Mouse (Mus musculus) midbrain, embryonic 16.5 days (tissue): Measurements from ENCODE around the gene Pik3r5. TPM values are rescaled to one million over a fixed set of nuclear protein-coding genes. Genes with fewer than 3 reads are reported as not detected.

Experiments used
- ATAC-seq: fragments of 200-750 bp; cut with Nextera tagmentation; 2 replicates; pipeline ENCODE4 v1.8.0; 2017; ENCODE audit warnings: moderate TSS enrichment
- H3K27ac ChIP-seq: fragments of 300-500 bp; sonication (generic); 2 replicates; pipeline ENCODE4 v1.5.1; 2014; ENCODE audit warnings: mild to moderate bottlenecking, low read length, mixed read lengths
- H3K27me3 ChIP-seq: fragments of 300-500 bp; sonication (generic); 2 replicates; pipeline ENCODE4 v1.6.1; 2014; ENCODE audit warnings: low read depth, low read length, mixed read lengths; ENCODE audit not compliant: control insufficient read depth, insufficient read depth
- H3K36me3 ChIP-seq: fragments of 300-500 bp; sonication (generic); 2 replicates; pipeline ENCODE4 v1.6.1; 2014; ENCODE audit warnings: mild to moderate bottlenecking, low read length, moderate library complexity, mixed read lengths; ENCODE audit not compliant: control insufficient read depth, insufficient read depth
- H3K4me1 ChIP-seq: fragments of 300-500 bp; sonication (generic); 2 replicates; pipeline ENCODE4 v1.6.1; 2014; ENCODE audit warnings: mild to moderate bottlenecking, low read length, mixed read lengths; ENCODE audit not compliant: control insufficient read depth, insufficient read depth
- H3K4me2 ChIP-seq: fragments of 300-500 bp; sonication (generic); 2 replicates; pipeline ENCODE4 v1.6.1; 2014; ENCODE audit warnings: mild to moderate bottlenecking, low read length, mixed read lengths
- H3K4me3 ChIP-seq: fragments of 300-500 bp; sonication (generic); 2 replicates; pipeline ENCODE4 v1.5.1; 2014; ENCODE audit warnings: low read depth, mild to moderate bottlenecking, low read length, moderate library complexity, mixed read lengths
- H3K9ac ChIP-seq: fragments of 300-500 bp; sonication (generic); 2 replicates; pipeline ENCODE4 v1.6.1; 2014; ENCODE audit warnings: low read depth, low read length, mixed read lengths
- H3K9me3 ChIP-seq: fragments of 300-500 bp; sonication (generic); replicated peaks from 2 replicates; pipeline ENCODE4 v1.6.1; 2014; ENCODE audit warnings: mild to moderate bottlenecking, low read length, mixed read lengths; ENCODE audit not compliant: control insufficient read depth, poor library complexity, severe bottlenecking
- WGBS: fragments of 180-500 bp; shearing (Covaris S2); extraction: QIAGEN DNeasy Blood & Tissue Kit; methylation state at CpG from one replicate; pipeline ENCODE4 v1.1.7; 2014; 5-methylcytosine and 5-hydroxymethylcytosine counted together
- polyA plus RNA-seq: library from polyadenylated mRNA; unstranded; fragments of >200 nt; fragmentation: Nextera tagmentation; extraction: Ambion mirVana; gene quantifications from 2 replicates; pipeline ENCODE4 v1.2.1, GENCODE M21; 2015

Gene Pik3r5
- polyA plus RNA-seq, 1 experiment from 2014 or later = 0.24 TPM

DNA sequence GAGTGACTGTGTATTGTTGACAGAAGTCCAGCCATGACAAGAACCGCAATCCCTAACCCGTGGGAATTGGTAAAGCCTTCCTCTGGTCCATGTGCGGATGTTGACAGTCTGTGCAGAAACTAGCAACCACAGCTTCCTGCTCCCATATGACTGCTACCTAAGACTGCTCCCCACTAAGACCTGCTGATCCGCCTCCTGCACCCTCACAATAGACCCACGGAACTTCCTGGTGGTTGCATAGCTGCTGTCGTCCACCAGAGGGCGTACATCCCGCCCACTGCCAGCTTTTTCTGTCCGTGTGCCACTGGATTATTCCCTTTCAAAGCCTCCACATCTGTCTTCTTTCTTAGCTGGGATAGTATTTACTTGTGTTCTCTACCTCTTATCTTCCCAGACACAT is 14.1 kb upstream of the Pik3r5 start:
- ATAC-seq = no peak
- Histone ChIP-seq H3K4me3 (no peak overlapping the region), H3K36me3 (no peaks in the 10 kb centered on the region), H3K9me3 (no peaks in the 10 kb centered on the region), H3K9ac (no peak overlapping the region), H3K4me1 (no peaks in the 10 kb centered on the region), H3K27ac (no peak overlapping the region), H3K27me3 (no peaks in the 10 kb centered on the region), H3K4me2 (no peak overlapping the region)
- 41% methylated on average over 9 of the region's 9 CpGs for WGBS

DNA sequence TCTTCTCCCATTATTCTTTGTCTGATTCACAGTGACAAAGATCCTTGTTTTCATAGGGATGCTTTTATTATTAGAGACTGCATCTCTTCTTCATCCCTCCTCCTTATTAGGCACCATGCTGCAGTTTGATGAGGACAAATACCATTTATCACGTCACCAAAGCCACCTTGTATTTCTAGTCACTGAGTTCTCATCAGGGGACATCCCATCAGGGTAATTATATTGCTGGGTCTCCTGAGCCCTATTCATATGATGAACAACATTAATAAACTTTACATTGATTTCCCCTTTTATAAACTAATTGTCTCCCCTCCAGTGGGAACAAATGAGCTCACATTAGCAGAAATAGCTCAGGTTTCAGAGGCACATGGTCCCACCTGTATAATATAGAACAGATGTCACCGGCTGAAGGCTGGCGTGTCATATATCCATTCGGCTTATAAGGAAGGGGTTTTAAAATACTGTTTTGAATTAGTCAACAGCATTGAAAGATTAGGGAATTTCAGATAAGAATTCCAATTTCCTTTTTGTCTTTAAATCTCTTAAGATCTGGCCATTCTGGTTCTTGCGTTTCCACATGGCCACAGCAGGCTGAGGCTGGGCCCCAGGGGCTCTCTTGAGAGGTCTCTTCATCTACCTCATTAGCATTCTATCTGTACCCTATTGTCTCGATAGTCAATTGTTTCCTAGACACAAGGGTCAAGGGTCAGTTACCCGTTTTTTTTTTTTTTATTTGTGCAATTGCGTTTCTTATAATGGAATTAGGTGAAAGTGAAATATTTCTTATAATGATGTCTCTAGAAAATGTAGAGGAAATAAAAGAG is 6.2 kb upstream of the Pik3r5 start:
- Histone ChIP-seq H3K4me3 (no peak overlapping the region), H3K9me3 (no peaks in the 10 kb centered on the region), H3K36me3 (no peaks in the 10 kb centered on the region), H3K9ac (no peak overlapping the region), H3K27me3 (no peaks in the 10 kb centered on the region), H3K4me2 (no peak overlapping the region), H3K27ac (no peak overlapping the region), H3K4me1 (no peaks in the 10 kb centered on the region)
- no peak for ATAC-seq
- WGBS = 24% methylated on average over 8 of the region's 8 CpGs

DNA sequence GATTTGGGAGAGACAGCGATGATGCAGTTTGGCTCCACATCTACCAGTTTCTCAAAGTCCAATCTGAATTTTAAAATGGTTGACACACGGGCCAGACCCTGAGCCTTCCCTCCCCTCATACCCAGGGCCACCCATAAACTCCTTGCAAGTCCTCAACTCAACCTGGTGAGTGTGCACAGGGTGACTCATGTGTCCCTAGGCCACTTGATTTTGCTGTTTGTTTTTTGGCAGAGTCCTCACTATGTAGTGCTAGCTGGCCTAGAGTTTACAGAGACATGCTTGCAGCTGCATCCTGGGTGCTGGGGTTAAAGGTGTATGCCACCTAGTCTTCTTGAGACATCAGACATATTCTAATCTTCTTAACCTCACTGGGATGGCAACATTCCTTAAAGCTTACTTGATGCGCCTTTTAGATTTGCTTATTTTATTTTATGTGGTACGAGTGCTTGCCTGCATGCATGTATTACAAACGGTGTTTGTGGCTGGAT is 4.8 kb upstream of the Pik3r5 start:
- no peaks in the 10 kb centered on the region for H3K9me3 ChIP-seq
- no peak overlapping the region for H3K9ac ChIP-seq
- H3K36me3 ChIP-seq = no peaks in the 10 kb centered on the region
- no peak for ATAC-seq
- WGBS = 75% methylated on average over 5 of the region's 5 CpGs
- peaks cover 8% of the 10 kb centered on the region for H3K27me3 ChIP-seq
- no peak overlapping the region for H3K27ac ChIP-seq
- no peak overlapping the region for H3K4me3 ChIP-seq
- no peak overlapping the region for H3K4me2 ChIP-seq
- H3K4me1 ChIP-seq = 0 out of 2 replicates have a peak, but pooled peaks cover 2% of the 10 kb centered on the region

GRCm38 (mm10) chr11:68430662-68431061 is 1.3 kb upstream of the Pik3r5 start:
- Histone ChIP-seq H3K4me1 (0 out of 2 replicates have a peak, but pooled peaks cover 2% of the 10 kb centered on the region), H3K27me3 (peaks cover 9% of the 10 kb centered on the region), H3K9ac (no peak overlapping the region), H3K4me3 (no peak overlapping the region), H3K4me2 (no peak overlapping the region), H3K27ac (no peak overlapping the region), H3K36me3 (no peaks in the 10 kb centered on the region), H3K9me3 (no peaks in the 10 kb centered on the region)
- ATAC-seq = no peak
- WGBS = 74% methylated on average over 5 of the region's 5 CpGs

- no peaks in the 10 kb centered on the region for H3K36me3 ChIP-seq
- 0 out of 2 replicates have a peak, but pooled peaks cover 2% of the 10 kb centered on the region for H3K4me1 ChIP-seq
- no peaks in the 10 kb centered on the region for H3K9me3 ChIP-seq
- H3K4me3 ChIP-seq = peak overlapping the region; percentile 39
- H3K4me2 ChIP-seq = peak overlapping the region; percentile 58
- no peak overlapping the region; the same call in 1 of the 2 replicates for H3K9ac ChIP-seq
- WGBS = 35% methylated on average over 23 of the region's 23 CpGs
- H3K27ac ChIP-seq = no peak overlapping the region
- ATAC-seq = peak; percentile 36; the same call in 1 of the 2 replicates
- H3K27me3 ChIP-seq = peaks cover 9% of the 10 kb centered on the region
Observed at GRCm38 (mm10) chr11:68432361-68433021, 570 bp downstream of the Pik3r5 start.

- H3K9ac ChIP-seq = no peak overlapping the region
- H3K4me1 ChIP-seq = 0 out of 2 replicates have a peak, but pooled peaks cover 2% of the 10 kb centered on the region
- no peak for ATAC-seq
- peaks cover 9% of the 10 kb centered on the region for H3K27me3 ChIP-seq
- no peak overlapping the region for H3K4me3 ChIP-seq
- no peaks in the 10 kb centered on the region for H3K9me3 ChIP-seq
- H3K27ac ChIP-seq = no peak overlapping the region
- no peaks in the 10 kb centered on the region for H3K36me3 ChIP-seq
- WGBS = 86% methylated on average over 5 of the region's 5 CpGs
- H3K4me2 ChIP-seq = no peak overlapping the region
Observed at GRCm38 (mm10) chr11:68433534-68433933, 1.6 kb downstream of the Pik3r5 start.

- WGBS = 79% methylated on average over 2 of the region's 2 CpGs
- Histone ChIP-seq H3K9ac (no peak overlapping the region), H3K27ac (no peak overlapping the region), H3K4me2 (no peak overlapping the region), H3K4me1 (0 out of 2 replicates have a peak, but pooled peaks cover 2% of the 10 kb centered on the region), H3K4me3 (no peak overlapping the region), H3K36me3 (no peaks in the 10 kb centered on the region), H3K27me3 (peaks cover 9% of the 10 kb centered on the region), H3K9me3 (no peaks in the 10 kb centered on the region)
- ATAC-seq = no peak
Observed at GRCm38 (mm10) chr11:68434697-68435096, 2.8 kb downstream of the Pik3r5 start.

DNA sequence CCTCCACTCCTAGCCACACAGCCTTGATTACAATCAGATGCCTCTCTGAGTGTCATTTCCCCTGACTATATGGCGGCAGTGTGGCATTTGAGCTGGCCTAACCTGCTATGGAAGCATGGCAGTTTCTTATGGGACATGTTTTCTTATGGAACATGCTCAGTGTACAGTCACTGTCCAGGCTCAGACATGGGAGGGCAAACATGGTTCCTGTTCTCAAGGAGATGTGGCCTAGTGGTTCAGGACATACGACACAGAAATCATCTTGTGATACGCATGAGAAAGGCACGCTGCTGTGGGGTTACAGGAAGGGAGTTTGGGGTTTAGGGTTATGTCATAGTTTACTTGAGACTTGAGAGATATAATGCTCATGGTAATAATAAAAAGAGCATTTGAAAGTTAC is 3.7 kb downstream of the Pik3r5 start:
- no peaks in the 10 kb centered on the region for H3K9me3 ChIP-seq
- ATAC-seq = no peak
- WGBS = 97% methylated on average over 4 of the region's 4 CpGs
- 0 out of 2 replicates have a peak, but pooled peaks cover 2% of the 10 kb centered on the region for H3K4me1 ChIP-seq
- H3K36me3 ChIP-seq = no peaks in the 10 kb centered on the region
- H3K4me3 ChIP-seq = no peak overlapping the region
- no peak overlapping the region for H3K27ac ChIP-seq
- no peak overlapping the region for H3K9ac ChIP-seq
- peaks cover 9% of the 10 kb centered on the region for H3K27me3 ChIP-seq
- no peak overlapping the region for H3K4me2 ChIP-seq

DNA sequence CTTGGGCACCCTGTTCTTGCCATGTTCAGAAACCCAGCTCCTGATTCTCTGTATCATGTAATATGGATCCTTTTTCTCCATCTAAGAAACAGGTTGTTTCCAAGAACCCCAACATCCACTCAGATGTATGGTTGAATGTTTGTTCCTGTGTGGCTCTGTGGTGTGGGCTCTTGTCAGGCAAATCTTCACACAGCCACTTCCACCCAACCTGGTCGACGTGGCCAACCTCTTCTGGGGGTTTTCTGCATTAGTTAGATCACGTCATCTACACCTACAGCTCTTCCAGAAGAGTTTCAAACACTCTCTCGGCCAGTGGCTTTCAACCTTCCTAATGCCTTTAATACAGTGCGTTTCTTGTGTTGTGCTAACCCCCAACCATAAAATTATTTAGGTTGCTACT is 4.5 kb downstream of the Pik3r5 start:
- Histone ChIP-seq H3K9ac (no peak overlapping the region), H3K27ac (no peak overlapping the region), H3K4me1 (0 out of 2 replicates have a peak, but pooled peaks cover 2% of the 10 kb centered on the region), H3K27me3 (peaks cover 5% of the 10 kb centered on the region), H3K4me2 (no peak overlapping the region), H3K9me3 (no peaks in the 10 kb centered on the region), H3K4me3 (no peak overlapping the region), H3K36me3 (no peaks in the 10 kb centered on the region)
- WGBS = 88% methylated on average over 5 of the region's 5 CpGs
- no peak for ATAC-seq
